Mouse (Mus musculus) neural tube, embryonic 11.5 days (tissue): ENCODE data around the gene Gm20388. TPM values are rescaled to one million over a fixed set of nuclear protein-coding genes. Genes with fewer than 3 reads are reported as not detected.
"Not testable (repeated sequence)": the region's sequence is repeated elsewhere in the genome, so short reads cannot be mapped to it uniquely, and the experiment has no call there.

Experiments used
- ATAC-seq: fragments of 200-750 bp; cut with Nextera tagmentation; 2 replicates; pipeline ENCODE4 v1.8.0; 2017; ENCODE audit warnings: moderate number of reproducible peaks, mild to moderate bottlenecking, moderate TSS enrichment, moderate library complexity; ENCODE audit not compliant: insufficient read depth, low FRiP score, low TSS enrichment
- DNase-seq: peaks from one replicate; pipeline ENCODE4 v3.0.0-alpha.2; 2015; ENCODE audit warnings: low spot score
- H3K27ac ChIP-seq: fragments of 300-500 bp; sonication (generic); 2 replicates; pipeline ENCODE4 v1.5.1; 2014; ENCODE audit warnings: low read depth, mild to moderate bottlenecking, low read length
- H3K27me3 ChIP-seq: fragments of 300-500 bp; sonication (generic); 2 replicates; pipeline ENCODE4 v1.6.1; 2014; ENCODE audit warnings: mild to moderate bottlenecking, low read length, mixed read lengths; ENCODE audit not compliant: control insufficient read depth, insufficient read depth
- H3K36me3 ChIP-seq: fragments of 300-500 bp; sonication (generic); 2 replicates; pipeline ENCODE4 v1.6.1; 2014; ENCODE audit warnings: mild to moderate bottlenecking, low read length, moderate library complexity, mixed read lengths; ENCODE audit not compliant: control insufficient read depth, insufficient read depth
- H3K4me1 ChIP-seq: fragments of 300-500 bp; sonication (generic); 2 replicates; pipeline ENCODE4 v1.6.1; 2014; ENCODE audit warnings: low read length, mixed read lengths; ENCODE audit not compliant: control insufficient read depth, insufficient read depth
- H3K4me2 ChIP-seq: fragments of 300-500 bp; sonication (generic); 2 replicates; pipeline ENCODE4 v1.6.1; 2014; ENCODE audit warnings: low read depth, mild to moderate bottlenecking, moderate library complexity
- H3K4me3 ChIP-seq: fragments of 300-500 bp; sonication (generic); 2 replicates; pipeline ENCODE4 v1.5.1; 2014; ENCODE audit warnings: low read depth, low read length
- H3K9ac ChIP-seq: fragments of 300-500 bp; sonication (generic); 2 replicates; pipeline ENCODE4 v1.6.1; 2014; ENCODE audit warnings: mild to moderate bottlenecking, low read length
- H3K9me3 ChIP-seq: fragments of 300-500 bp; sonication (generic); 2 replicates; pipeline ENCODE4 v1.6.1; 2016; ENCODE audit warnings: low read length; ENCODE audit not compliant: control insufficient read depth
- WGBS: fragments of 180-500 bp; shearing (Covaris S2); extraction: QIAGEN DNeasy Blood & Tissue Kit; methylation state at CpG from one replicate; pipeline ENCODE4 v1.1.7; 2014; 5-methylcytosine and 5-hydroxymethylcytosine counted together
- polyA plus RNA-seq: library from polyadenylated mRNA; unstranded; fragments of >200 nt; fragmentation: Nextera tagmentation; extraction: Ambion mirVana; gene quantifications from 2 replicates; pipeline ENCODE4 v1.2.1, GENCODE M21; 2014

The Gm20388 gene
- polyA plus RNA-seq, 1 experiment from 2014 or later, result not detected

DNA sequence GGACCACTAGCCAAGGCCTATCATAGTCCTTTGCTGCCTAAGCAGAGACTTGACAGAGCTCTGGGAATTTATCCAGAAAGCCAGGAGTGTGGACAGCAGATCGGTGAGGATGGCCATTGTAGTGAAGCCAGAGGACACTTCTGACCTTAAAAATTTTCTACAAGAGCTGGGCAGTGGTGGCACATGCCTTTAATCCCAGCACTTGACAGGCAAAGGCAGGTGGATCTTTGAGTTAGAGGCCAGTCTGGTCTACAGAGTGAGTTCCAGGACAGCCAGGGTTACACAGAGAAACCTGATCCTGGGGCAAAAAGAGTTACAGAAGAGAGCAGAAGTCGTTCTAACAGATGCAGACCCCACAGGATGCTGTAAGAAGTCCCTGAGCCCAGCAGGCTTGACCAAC is 2405.8 kb downstream of the Gm20388 start:
- 53% methylated on average over 2 of the region's 2 CpGs for WGBS
- no peak overlapping the region for H3K4me2 ChIP-seq
- no peaks in the 10 kb centered on the region for H3K36me3 ChIP-seq
- H3K27ac ChIP-seq, result no peak overlapping the region
- ATAC-seq (no peak), DNase-seq (no peak)
- H3K4me1 ChIP-seq, result peaks cover 6% of the 10 kb centered on the region
- no peak overlapping the region for H3K4me3 ChIP-seq
- no peaks in the 10 kb centered on the region for H3K9me3 ChIP-seq
- H3K9ac ChIP-seq, result 0 out of 2 replicates have a peak overlapping the region, but pooled peaks have one; percentile 18
- no peaks in the 10 kb centered on the region for H3K27me3 ChIP-seq

DNA sequence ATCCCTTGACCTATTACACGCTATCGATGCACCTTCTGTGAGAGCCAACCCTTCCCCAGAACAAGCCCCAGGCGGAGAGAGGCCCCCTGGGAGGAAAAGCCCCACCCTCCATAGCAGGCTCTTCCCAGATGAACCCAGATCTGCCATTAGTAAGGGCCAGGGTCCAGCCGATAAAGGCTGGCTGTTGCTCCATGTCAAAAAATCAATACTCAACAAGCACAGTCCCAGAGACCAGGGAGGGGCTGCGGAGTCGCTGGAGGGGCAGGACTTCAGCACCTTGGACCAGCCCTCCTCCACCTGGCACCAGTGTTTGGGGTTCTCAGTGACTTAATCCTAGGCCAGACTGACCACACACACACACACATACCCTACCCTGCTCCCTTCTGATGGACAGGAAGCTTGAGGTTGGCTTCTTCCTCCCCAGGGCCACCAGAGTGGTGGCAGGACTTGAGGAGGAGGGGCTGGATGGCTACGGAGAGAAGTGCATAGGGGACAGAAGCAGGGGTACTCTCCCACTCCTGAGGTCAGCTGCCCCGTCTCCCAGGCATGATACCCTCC is 2407.4 kb downstream of the Gm20388 start:
- ATAC-seq (no peak), DNase-seq (no peak)
- Histone ChIP-seq H3K9ac (no peak overlapping the region), H3K27ac (no peak overlapping the region), H3K4me1 (peaks cover 6% of the 10 kb centered on the region), H3K27me3 (no peaks in the 10 kb centered on the region), H3K36me3 (no peaks in the 10 kb centered on the region), H3K9me3 (no peaks in the 10 kb centered on the region), H3K4me2 (no peak overlapping the region), H3K4me3 (no peak overlapping the region)
- 56% methylated on average over 8 of the region's 8 CpGs for WGBS

- peaks cover 8% of the 10 kb centered on the region for H3K4me1 ChIP-seq
- H3K9me3 ChIP-seq, result no peaks in the 10 kb centered on the region
- no peak overlapping the region for H3K4me3 ChIP-seq
- H3K27ac ChIP-seq, result no peak overlapping the region
- no peaks in the 10 kb centered on the region for H3K36me3 ChIP-seq
- H3K4me2 ChIP-seq, result no peak overlapping the region
- H3K27me3 ChIP-seq, result no peaks in the 10 kb centered on the region
- DNase-seq, result no peak
- no peak for ATAC-seq
- 80% methylated on average over 11 of the region's 11 CpGs for WGBS
- no peak overlapping the region for H3K9ac ChIP-seq
These were observed 2408.5 kb downstream of the Gm20388 start for GRCm38 (mm10) chr8:122319045-122319707.

DNA sequence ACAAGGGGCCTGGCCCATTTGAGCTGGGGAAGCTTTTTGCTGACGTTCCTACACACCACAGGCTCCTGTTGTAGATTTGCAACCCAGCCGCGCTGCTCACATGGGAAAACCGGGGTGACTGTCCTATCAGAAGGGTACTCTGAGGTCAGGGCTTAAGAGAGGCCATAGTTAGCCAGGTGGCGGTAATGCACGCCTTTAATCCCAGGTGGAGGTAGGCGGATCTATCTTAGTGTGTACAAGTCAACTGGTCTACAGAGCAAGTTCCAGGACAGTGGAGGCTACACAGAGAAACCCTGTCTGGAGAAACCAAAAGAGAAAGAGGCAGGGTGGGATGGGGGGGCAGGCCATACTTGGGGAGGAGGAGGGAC is 2409.1 kb downstream of the Gm20388 start:
- ATAC-seq, result no peak
- Histone ChIP-seq H3K9ac (no peak overlapping the region), H3K4me2 (no peak overlapping the region), H3K9me3 (no peaks in the 10 kb centered on the region), H3K4me1 (peaks cover 12% of the 10 kb centered on the region), H3K27ac (no peak overlapping the region), H3K4me3 (no peak overlapping the region), H3K36me3 (no peaks in the 10 kb centered on the region), H3K27me3 (no peaks in the 10 kb centered on the region)
- WGBS, result 64% methylated on average over 7 of the region's 7 CpGs
- no peak for DNase-seq

- no peak overlapping the region for H3K4me3 ChIP-seq
- no peak overlapping the region for H3K27ac ChIP-seq
- H3K27me3 ChIP-seq, result no peaks in the 10 kb centered on the region
- no peak overlapping the region for H3K9ac ChIP-seq
- no peaks in the 10 kb centered on the region for H3K36me3 ChIP-seq
- no peaks in the 10 kb centered on the region for H3K9me3 ChIP-seq
- H3K4me1 ChIP-seq, result peaks cover 12% of the 10 kb centered on the region
- ATAC-seq (no peak), DNase-seq (no peak)
- H3K4me2 ChIP-seq, result no peak overlapping the region
- WGBS, result 17% methylated on average over 3 of the region's 3 CpGs
These were observed 2409.9 kb downstream of the Gm20388 start for GRCm38 (mm10) chr8:122320541-122320940.

DNA sequence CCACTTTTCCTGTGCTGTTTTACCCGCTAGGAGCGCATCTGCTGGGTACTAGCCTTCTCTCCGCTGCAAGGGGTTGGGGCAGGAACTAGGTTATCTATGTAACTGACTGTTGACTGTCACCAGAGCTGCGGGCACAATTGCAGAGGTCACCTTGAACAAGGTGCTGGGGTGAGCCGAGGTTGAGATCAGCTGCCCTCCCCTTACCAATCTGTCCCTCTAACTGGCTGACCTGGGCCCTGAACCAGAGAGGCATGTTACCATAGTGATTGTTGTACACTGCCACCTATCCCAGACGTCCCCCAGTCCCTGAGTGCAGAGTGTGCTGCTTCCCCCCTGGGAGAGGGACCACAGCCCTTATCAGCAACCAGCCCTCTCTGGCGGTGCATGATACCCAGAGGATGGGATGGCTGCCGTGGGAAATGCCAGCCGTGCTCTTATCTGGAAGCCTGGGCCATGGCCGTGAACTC is 2410.8 kb downstream of the Gm20388 start:
- Histone ChIP-seq H3K27me3 (no peaks in the 10 kb centered on the region), H3K36me3 (no peaks in the 10 kb centered on the region), H3K27ac (no peak overlapping the region), H3K4me3 (no peak overlapping the region), H3K9me3 (no peaks in the 10 kb centered on the region), H3K9ac (peak overlapping the region; percentile 22; the same call in 1 of the 2 replicates), H3K4me1 (peaks cover 12% of the 10 kb centered on the region), H3K4me2 (no peak overlapping the region)
- ATAC-seq (no peak), DNase-seq (no peak)
- WGBS, result 70% methylated on average over 10 of the region's 10 CpGs

DNA sequence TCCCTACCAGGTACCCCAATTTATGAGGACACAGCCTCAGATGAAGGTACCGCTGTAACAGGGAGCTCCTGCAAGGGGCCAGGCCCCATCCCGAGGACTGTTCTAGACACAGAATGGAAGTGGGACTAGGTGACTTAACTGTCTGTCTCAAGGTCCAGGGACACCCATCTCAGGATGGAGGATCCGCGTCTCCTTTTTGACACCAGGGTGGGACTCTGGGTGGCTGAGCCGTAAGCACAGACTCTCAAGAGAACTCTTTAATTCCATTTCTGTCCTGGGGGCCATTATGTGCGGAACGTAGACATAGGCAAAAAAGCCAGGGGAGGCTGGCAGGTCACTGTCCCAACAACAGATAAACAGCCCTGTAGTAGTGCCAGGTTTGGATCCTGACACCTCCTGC is 2411.5 kb downstream of the Gm20388 start:
- DNase-seq (no peak), ATAC-seq (no peak)
- WGBS, result 92% methylated on average over 7 of the region's 7 CpGs
- Histone ChIP-seq H3K4me1 (peaks cover 12% of the 10 kb centered on the region), H3K9ac (no peak overlapping the region), H3K4me3 (no peak overlapping the region), H3K36me3 (no peaks in the 10 kb centered on the region), H3K27me3 (no peaks in the 10 kb centered on the region), H3K27ac (no peak overlapping the region), H3K4me2 (no peak overlapping the region), H3K9me3 (no peaks in the 10 kb centered on the region)

DNA sequence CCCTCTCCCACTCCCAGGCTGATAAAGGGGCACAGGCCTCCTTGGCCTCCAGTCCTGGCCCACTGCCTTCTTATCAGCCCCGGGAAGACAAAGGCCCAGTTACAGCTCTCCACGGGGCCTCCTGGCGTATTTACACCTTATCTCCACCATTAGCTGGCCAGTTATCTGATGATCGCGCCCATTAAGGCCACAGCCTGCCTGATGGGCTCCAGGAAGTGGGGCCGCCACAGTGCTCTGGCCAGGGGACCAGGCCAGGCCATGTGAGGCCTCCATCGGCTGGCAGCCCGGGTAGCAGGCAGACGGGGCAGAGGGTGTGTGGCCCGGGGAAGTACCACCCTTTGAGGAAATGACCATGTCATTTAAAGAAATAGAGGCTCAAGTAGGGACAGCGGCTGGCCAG is 2412.2 kb downstream of the Gm20388 start:
- Histone ChIP-seq H3K4me3 (no peak overlapping the region), H3K9ac (no peak overlapping the region), H3K4me1 (peaks cover 12% of the 10 kb centered on the region), H3K4me2 (no peak overlapping the region), H3K27ac (no peak overlapping the region), H3K36me3 (no peaks in the 10 kb centered on the region), H3K9me3 (no peaks in the 10 kb centered on the region), H3K27me3 (no peaks in the 10 kb centered on the region)
- 42% methylated on average over 11 of the region's 11 CpGs for WGBS
- no peak for ATAC-seq
- DNase-seq, result no peak

DNA sequence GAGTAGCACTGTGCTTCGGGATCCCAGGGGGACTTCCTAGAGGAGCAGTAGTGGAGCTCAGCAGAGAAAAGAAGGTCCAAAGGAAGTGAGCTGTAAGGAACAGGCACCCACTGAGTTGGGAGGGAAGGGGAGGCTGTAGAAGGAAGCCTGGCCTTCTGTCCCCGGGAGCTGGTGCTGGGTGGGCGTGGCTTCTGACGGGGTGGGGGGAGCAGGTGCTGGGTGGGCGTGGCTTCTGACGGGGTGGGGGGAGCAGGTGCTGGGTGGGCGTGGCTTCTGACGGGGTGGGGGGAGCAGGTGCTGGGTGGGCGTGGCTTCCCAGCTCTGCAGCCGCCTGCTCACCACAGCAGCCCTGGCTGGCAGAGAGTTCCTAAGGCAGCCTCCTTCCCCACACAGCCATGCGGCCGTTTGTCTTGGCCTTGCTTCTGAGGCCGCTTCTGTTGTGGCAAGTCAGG is 2413.3 kb downstream of the Gm20388 start:
- H3K4me3 ChIP-seq, H3K27ac ChIP-seq, H3K27me3 ChIP-seq, DNase-seq, H3K4me2 ChIP-seq, H3K9ac ChIP-seq, H3K36me3 ChIP-seq, H3K4me1 ChIP-seq, ATAC-seq, H3K9me3 ChIP-seq: not testable (repeated sequence)
- WGBS, result 4% methylated on average over 13 of the region's 13 CpGs
